Mouse (Mus musculus) CH12.LX (cell line): ENCODE data around the gene Ctnna3.

ENCODE experiments used
- BHLHE40 ChIP-seq: IDR thresholded peaks from 2 replicates; pipeline ENCODE4 v1.6.1; 2011; ENCODE audit warnings: mild to moderate bottlenecking, low read depth, low read length, improper control_type of control experiment
- CHD1 ChIP-seq: IDR thresholded peaks from 2 replicates; pipeline ENCODE4 v1.6.1; 2012; ENCODE audit warnings: low read depth, low read length, improper control_type of control experiment, inconsistent platforms
- CHD2 ChIP-seq: IDR thresholded peaks from 2 replicates; pipeline ENCODE4 v1.6.1; 2011; ENCODE audit warnings: low read length, improper control_type of control experiment
- CTCF ChIP-seq, 2 experiments: IDR thresholded peaks in 1 of 2; conservative IDR thresholded peaks in 1 of 2; 2 replicates each; pipeline ENCODE4 v1.5.1; 2011 to 2012; ENCODE audit warnings: low read depth in 2 of 2, low read length in 2 of 2, improper control_type of control experiment in 1 of 2, inconsistent platforms in 1 of 2, mild to moderate bottlenecking in 1 of 2, moderate library complexity in 1 of 2
- E2F4 ChIP-seq: IDR thresholded peaks from 2 replicates; pipeline ENCODE4 v1.6.1; 2011; ENCODE audit warnings: low read depth, low read length, improper control_type of control experiment; ENCODE audit not compliant: insufficient replicate concordance
- EP300 ChIP-seq: IDR thresholded peaks from 2 replicates; pipeline ENCODE4 v1.6.1; 2011; ENCODE audit warnings: low read length, improper control_type of control experiment
- JUND ChIP-seq: conservative IDR thresholded peaks from 2 replicates; pipeline ENCODE4 v1.6.1; 2011; ENCODE audit warnings: low read depth, low read length, improper control_type of control experiment
- MAX ChIP-seq: IDR thresholded peaks from 2 replicates; pipeline ENCODE4 v1.6.1; 2011; ENCODE audit warnings: low read length, improper control_type of control experiment
- MYC ChIP-seq: IDR thresholded peaks from 2 replicates; pipeline ENCODE4 v1.6.1; 2011; ENCODE audit warnings: low read depth, mild to moderate bottlenecking, improper control_type of control experiment, low read length
- POLR2A ChIP-seq: IDR thresholded peaks from 2 replicates; pipeline ENCODE4 v1.6.1; 2011; ENCODE audit warnings: low read depth, mild to moderate bottlenecking, improper control_type of control experiment, low read length
- POLR2AphosphoS2 ChIP-seq: IDR thresholded peaks from 2 replicates; pipeline ENCODE4 v1.6.1; 2011; ENCODE audit warnings: low read depth, low read length, improper control_type of control experiment
- TBP ChIP-seq: conservative IDR thresholded peaks from 2 replicates; pipeline ENCODE4 v1.6.1; 2011; ENCODE audit warnings: low read depth, low read length, improper control_type of control experiment
- TCF12 ChIP-seq: IDR thresholded peaks from 2 replicates; pipeline ENCODE4 v1.6.1; 2014; ENCODE audit warnings: low read depth, mild to moderate bottlenecking, inconsistent platforms, low read length, improper control_type of control experiment
- ZNF384 ChIP-seq: IDR thresholded peaks from 2 replicates; pipeline ENCODE4 v1.6.1; 2012; ENCODE audit warnings: low read depth, low read length, improper control_type of control experiment, inconsistent platforms

DNA sequence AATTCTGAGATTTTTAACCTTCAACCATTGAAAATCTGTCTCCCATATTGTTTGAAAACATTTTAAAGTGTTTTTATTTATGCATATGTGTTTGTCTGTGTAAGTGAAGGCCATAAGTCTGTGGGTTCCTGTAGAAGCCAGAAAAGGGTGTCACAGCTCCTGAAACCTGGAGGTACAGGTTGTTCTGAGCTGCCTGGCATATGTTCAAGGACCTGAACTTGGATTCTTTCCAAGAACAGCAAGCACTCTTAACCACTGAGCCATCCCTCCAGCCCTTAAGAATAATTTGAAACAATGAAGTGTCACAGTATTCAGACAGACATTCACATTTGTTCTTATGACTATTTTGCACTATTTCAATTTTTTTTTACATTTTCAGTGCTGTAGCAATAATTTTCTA lies 1528.5 kb downstream of the Ctnna3 start:
- TF ChIP-seq POLR2A, result no peak
- TF ChIP-seq E2F4, result no peak
- TF ChIP-seq EP300, result no peak
- TF ChIP-seq MYC, result no peak
- TF ChIP-seq BHLHE40, result no peak
- TF ChIP-seq MAX, result no peak
- TF ChIP-seq TCF12, result no peak
- no peak for TF ChIP-seq CHD2
- TF ChIP-seq TBP, result no peak
- no peak for TF ChIP-seq CTCF (conservative IDR thresholded peaks at IDR 0.05 in 1 of 2, IDR thresholded peaks at IDR 0.05 in 1 of 2; ENCODE audit: low read depth in 2 of 2, low read length in 2 of 2)
- no peak for TF ChIP-seq POLR2AphosphoS2
- no peak for TF ChIP-seq CHD1
- TF ChIP-seq JUND, result no peak
- no peak for TF ChIP-seq ZNF384
